Mouse (Mus musculus): ENCODE results near the gene Tpst1. TPM values are rescaled to one million over a fixed set of nuclear protein-coding genes. Genes with fewer than 3 reads are reported as not detected.
"Not testable (repeated sequence)": the region's sequence is repeated elsewhere in the genome, so short reads cannot be mapped to it uniquely, and the experiment has no call there.

Tpst1 gene
- total RNA-seq (2021), result 10 to 100 TPM; 12.0 to 12.8 TPM

GRCm38 (mm10) chr5:130073026-130073425, at the start of gene Tpst1:
Gene Tpst1, plus strand, starts transcription at chr5:130073326.
- intact Hi-C loops (cut with DNase I), result no loop called here
- DNase-seq, result no peak

GRCm38 (mm10) chr5:130023767-130024539, 49.2 kb upstream of the Tpst1 start:
- DNase-seq, result peak; percentile 81
- intact Hi-C loops (cut with DNase I), result loop anchor here (1.0 to 2.0 kb wide), 3 partner anchors 14 to 139 kb away; no protein-coding TSS in a partner anchor

- intact Hi-C loops (cut with DNase I), result loop anchor here (5.0 kb wide), 2 partner anchors 50 to 195 kb away; no protein-coding TSS in a partner anchor
These were observed 46.0 kb upstream of the Tpst1 start for GRCm38 (mm10) chr5:130027134-130027533.

GRCm38 (mm10) chr5:130027696-130028095, 45.4 kb upstream of the Tpst1 start:
- intact Hi-C loops (cut with DNase I), result loop anchor here (5.0 kb wide), 2 partner anchors 50 to 195 kb away; no protein-coding TSS in a partner anchor

More at GRCm38 (mm10) chr5:130027134-130027533, 46.0 kb upstream of the Tpst1 start:
- DNase-seq, result no peak

GRCm38 (mm10) chr5:130029142-130029897, 43.8 kb upstream of the Tpst1 start, which contains the start of the genes Asl and Crcp:
Gene Asl, minus strand, starts transcription at chr5:130029247.
Gene Crcp, plus strand, starts transcription at chr5:130029290.
- DNase-seq, result peak; percentile 89 to 91
- intact Hi-C loops (cut with DNase I), result loop anchor here (5.0 kb wide), 2 partner anchors 48 to 193 kb away; no protein-coding TSS in a partner anchor

More at GRCm38 (mm10) chr5:130027696-130028095, 45.4 kb upstream of the Tpst1 start:
- DNase-seq, result no peak

- intact Hi-C loops (cut with DNase I), result no loop called here
- DNase-seq, result no peak
These were observed 41.4 kb upstream of the Tpst1 start for GRCm38 (mm10) chr5:130031410-130032390.

- intact Hi-C loops (cut with DNase I), result loop anchor here (2.0 kb wide), 1 partner anchor 31 kb away; the partner anchor contains the start of gene Gusb
- no peak for DNase-seq
These were observed 39.3 kb upstream of the Tpst1 start for GRCm38 (mm10) chr5:130033869-130034268.

GRCm38 (mm10) chr5:130036300-130036699, 36.8 kb upstream of the Tpst1 start:
- DNase-seq; intact Hi-C loops (cut with DNase I): not testable (repeated sequence)

GRCm38 (mm10) chr5:130037752-130038455, 35.2 kb upstream of the Tpst1 start:
- peak; percentile 67 to 71 for DNase-seq
- intact Hi-C loops (cut with DNase I), result loop anchor here (1.0 kb wide), 2 partner anchors 15 to 39 kb away; no protein-coding TSS in a partner anchor

- no peak for DNase-seq
These were observed 32.3 kb upstream of the Tpst1 start for GRCm38 (mm10) chr5:130040797-130041196.

GRCm38 (mm10) chr5:130041262-130041661, 31.9 kb upstream of the Tpst1 start:
- intact Hi-C loops (cut with DNase I), result loop anchor here (5.0 kb wide), 1 partner anchor 36 kb away; no protein-coding TSS in a partner anchor
- DNase-seq, result no peak

More at GRCm38 (mm10) chr5:130040797-130041196, 32.3 kb upstream of the Tpst1 start:
- intact Hi-C loops (cut with DNase I), result loop anchor here (5.0 kb wide), 1 partner anchor 37 kb away; no protein-coding TSS in a partner anchor

GRCm38 (mm10) chr5:130043741-130044140, 29.4 kb upstream of the Tpst1 start:
- no peak for DNase-seq
- intact Hi-C loops (cut with DNase I), result loop anchor here (1.0 to 5.0 kb wide), 2 partner anchors 34 to 96 kb away; no protein-coding TSS in a partner anchor

GRCm38 (mm10) chr5:130044201-130044695, 28.9 kb upstream of the Tpst1 start:
- peak; percentile 59 to 64 for DNase-seq

GRCm38 (mm10) chr5:130046100-130046499, 27.0 kb upstream of the Tpst1 start:
- intact Hi-C loops (cut with DNase I), result no loop called here
- DNase-seq, result no peak

More at GRCm38 (mm10) chr5:130044201-130044695, 28.9 kb upstream of the Tpst1 start:
- intact Hi-C loops (cut with DNase I), result loop anchor here (1.0 to 5.0 kb wide), 2 partner anchors 33 to 95 kb away; no protein-coding TSS in a partner anchor

- intact Hi-C loops (cut with DNase I), result no loop called here
- no peak for DNase-seq
These were observed 26.5 kb upstream of the Tpst1 start for GRCm38 (mm10) chr5:130046589-130046988.

- intact Hi-C loops (cut with DNase I), result no loop called here
- DNase-seq, result no peak
These were observed 26.1 kb upstream of the Tpst1 start for GRCm38 (mm10) chr5:130047013-130047412.

GRCm38 (mm10) chr5:130048786-130049520, 24.2 kb upstream of the Tpst1 start:
- intact Hi-C loops (cut with DNase I), result no loop called here
- DNase-seq, result peak in 1 of 2 experiments; percentile 63

GRCm38 (mm10) chr5:130050416-130050815, 22.7 kb upstream of the Tpst1 start:
- no peak for DNase-seq
- intact Hi-C loops (cut with DNase I), result no loop called here
